Mouse (Mus musculus) macrophage (primary cell): ENCODE data around the gene 4933415A04Rik. TPM values are rescaled to one million over a fixed set of nuclear protein-coding genes. Genes with fewer than 3 reads are reported as not detected.

Source experiments
- H3K27ac ChIP-seq: fragments of 350-480 bp; formaldehyde crosslinking; 2 replicates; pipeline ENCODE4 v1.9.0; 2021
- H3K36me3 ChIP-seq: fragments of 350-480 bp; formaldehyde crosslinking; 2 replicates; pipeline ENCODE4 v1.9.0; 2021; ENCODE audit errors: inconsistent target
- H3K4me3 ChIP-seq: fragments of 350-480 bp; formaldehyde crosslinking; 2 replicates; pipeline ENCODE4 v1.9.0; 2021; ENCODE audit errors: inconsistent target
- H3K79me2 ChIP-seq: fragments of 350-480 bp; formaldehyde crosslinking; 2 replicates; pipeline ENCODE4 v1.9.0; 2021; ENCODE audit errors: inconsistent target
- WGBS: methylation state at CpG from one replicate; pipeline ENCODE4 v1.1.7; 2026; ENCODE audit warnings: inconsistent platforms; ENCODE audit not compliant: missing documents; 5-methylcytosine and 5-hydroxymethylcytosine counted together
- polyA plus RNA-seq: library from polyadenylated mRNA; stranded (reverse); fragments of 250-400 nt; gene quantifications from 3 replicates; pipeline ENCODE4 v1.2.4, GENCODE M21; 2018; ENCODE audit warnings: inconsistent platforms
- total RNA-seq, 78 experiments: library from RNA; depleted of rRNA; stranded (reverse); fragments of 250-400 nt; gene quantifications; 1 replicate in 9 of 78; 2 replicates in 24 of 78; 3 replicates in 43 of 78; 4 replicates in 2 of 78; pipeline ENCODE4 v1.2.4; 2018; ENCODE audit warnings: inconsistent platforms in 56 of 78

Gene 4933415A04Rik
- total RNA-seq (2018; cell fraction: chromatin; rRNA removed) = not detected
- not detected for total RNA-seq (2018; cell fraction: cytosol; rRNA removed)
- not detected for total RNA-seq (2018; cell fraction: nucleus; rRNA removed)
- polyA plus RNA-seq = not detected in 3 replicates

DNA sequence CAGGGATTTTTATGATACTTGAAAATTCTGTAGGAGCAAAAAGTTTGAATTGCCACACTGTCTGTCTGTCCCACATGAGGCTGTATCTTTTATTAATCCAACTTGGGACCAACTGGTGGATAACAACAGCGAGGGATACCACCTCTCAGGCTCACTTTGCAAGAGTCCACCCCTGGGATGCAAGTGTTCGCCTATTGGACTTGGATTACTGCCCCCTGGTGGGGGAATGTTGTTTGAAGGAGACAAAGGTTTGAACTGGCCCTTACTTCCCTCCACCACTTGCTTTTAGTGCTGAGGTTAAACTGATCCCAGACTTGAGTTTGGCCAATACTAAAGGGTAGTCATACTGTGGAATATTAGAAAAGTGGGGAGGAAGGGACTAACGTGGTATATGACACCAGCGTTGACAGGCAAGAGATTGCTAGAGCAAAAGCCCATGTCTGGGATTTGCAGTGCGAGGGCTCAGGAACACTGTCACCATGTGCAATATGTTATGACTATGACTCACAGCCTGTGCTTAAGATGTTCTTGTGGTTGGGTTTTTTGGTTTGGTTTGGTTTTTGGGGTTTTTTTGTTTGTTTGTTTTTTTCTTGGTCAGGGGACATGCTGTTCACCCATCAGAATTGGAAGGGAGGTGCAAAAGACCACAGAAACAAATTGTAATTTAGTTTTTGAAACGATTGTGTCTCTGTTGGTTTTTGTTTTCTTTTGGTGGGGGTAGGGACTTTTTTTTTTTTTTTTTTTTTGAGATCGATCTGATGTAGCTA lies at the start of gene 4933415A04Rik:
Gene 4933415A04Rik, plus strand, starts transcription at position 717 of the 767 bp plus-strand sequence.
- 61% methylated on average over 6 of the region's 7 CpGs for WGBS
- H3K4me3 ChIP-seq = no peak within 1 kb of the TSS
- H3K79me2 ChIP-seq = no peaks in the 10 kb centered on the region
- H3K27ac ChIP-seq = no peak within 1 kb of the TSS
- H3K36me3 ChIP-seq = no peaks in the 10 kb centered on the region

- Histone ChIP-seq H3K36me3 (no peaks in the 10 kb centered on the region), H3K27ac (no peak overlapping the region), H3K4me3 (no peak overlapping the region), H3K79me2 (no peaks in the 10 kb centered on the region)
- WGBS = 90% methylated on average over 6 of the region's 6 CpGs
These were observed 49.8 kb upstream of the 4933415A04Rik start for GRCm38 (mm10) chr11:43537074-43537473.

GRCm38 (mm10) chr11:43539863-43540262 lies 47.0 kb upstream of the 4933415A04Rik start:
- H3K79me2 ChIP-seq = no peaks in the 10 kb centered on the region
- no peak overlapping the region for H3K4me3 ChIP-seq
- WGBS = 92% methylated on average over 6 of the region's 6 CpGs
- no peak overlapping the region for H3K27ac ChIP-seq
- H3K36me3 ChIP-seq = no peaks in the 10 kb centered on the region

- no peak overlapping the region for H3K27ac ChIP-seq
- no peaks in the 10 kb centered on the region for H3K36me3 ChIP-seq
- no peaks in the 10 kb centered on the region for H3K79me2 ChIP-seq
- WGBS = 26% methylated on average over 15 of the region's 15 CpGs
- H3K4me3 ChIP-seq = no peak overlapping the region
These were observed 43.0 kb upstream of the 4933415A04Rik start for GRCm38 (mm10) chr11:43543711-43544466.

DNA sequence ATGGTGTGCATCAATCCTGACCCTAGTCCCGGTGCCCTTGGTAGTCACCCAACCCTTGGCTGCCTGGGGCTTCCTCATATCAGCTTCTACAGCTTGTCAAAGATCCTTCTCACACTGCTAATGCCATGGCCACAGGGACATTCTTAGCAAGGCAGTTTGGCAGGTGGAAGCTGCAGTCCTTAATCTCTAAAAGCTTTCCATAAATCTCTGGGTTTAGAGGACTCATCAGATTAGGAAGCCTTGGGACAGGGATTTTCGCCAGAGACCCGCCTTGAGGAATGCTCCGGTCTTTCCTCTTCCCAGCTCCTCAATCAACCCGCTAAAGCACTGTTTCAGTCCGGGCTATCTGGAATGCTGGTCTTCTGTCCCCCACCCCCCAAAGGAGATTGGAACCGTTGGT lies 42.0 kb upstream of the 4933415A04Rik start:
- Histone ChIP-seq H3K36me3 (no peaks in the 10 kb centered on the region), H3K4me3 (no peak overlapping the region), H3K79me2 (no peaks in the 10 kb centered on the region), H3K27ac (no peak overlapping the region)
- WGBS = 85% methylated on average over 7 of the region's 7 CpGs

DNA sequence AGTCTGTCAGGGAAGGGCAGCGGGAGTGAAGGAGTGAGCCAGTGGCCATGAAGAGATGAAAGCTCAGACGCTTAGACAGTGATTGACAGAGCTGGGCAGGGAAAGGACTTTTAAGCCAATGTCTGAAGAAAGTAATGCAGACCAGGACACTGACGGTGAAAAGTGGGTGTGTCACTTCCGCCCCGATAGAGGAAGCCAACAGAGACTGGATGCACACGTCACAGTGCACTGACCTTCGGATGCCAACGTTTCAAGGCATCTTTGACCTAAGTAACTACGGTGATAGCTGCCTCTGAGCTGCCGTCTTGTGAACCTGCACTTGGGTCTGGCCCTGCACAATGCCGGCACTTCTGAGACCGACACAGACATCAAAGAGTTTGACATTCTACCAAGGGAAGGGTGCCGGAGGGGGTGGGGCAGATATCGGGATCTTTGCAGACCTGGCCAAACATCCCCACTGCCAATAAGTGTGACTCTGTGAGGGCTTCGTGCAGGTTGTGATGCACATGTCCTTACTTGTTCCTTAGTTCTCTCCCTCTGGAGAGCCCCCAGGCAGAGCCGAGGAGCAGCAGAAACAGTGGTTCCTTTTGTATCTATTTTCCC lies 40.9 kb upstream of the 4933415A04Rik start:
- H3K79me2 ChIP-seq = no peaks in the 10 kb centered on the region
- H3K4me3 ChIP-seq = no peak overlapping the region
- H3K36me3 ChIP-seq = no peaks in the 10 kb centered on the region
- WGBS = 92% methylated on average over 16 of the region's 16 CpGs
- no peak overlapping the region for H3K27ac ChIP-seq

DNA sequence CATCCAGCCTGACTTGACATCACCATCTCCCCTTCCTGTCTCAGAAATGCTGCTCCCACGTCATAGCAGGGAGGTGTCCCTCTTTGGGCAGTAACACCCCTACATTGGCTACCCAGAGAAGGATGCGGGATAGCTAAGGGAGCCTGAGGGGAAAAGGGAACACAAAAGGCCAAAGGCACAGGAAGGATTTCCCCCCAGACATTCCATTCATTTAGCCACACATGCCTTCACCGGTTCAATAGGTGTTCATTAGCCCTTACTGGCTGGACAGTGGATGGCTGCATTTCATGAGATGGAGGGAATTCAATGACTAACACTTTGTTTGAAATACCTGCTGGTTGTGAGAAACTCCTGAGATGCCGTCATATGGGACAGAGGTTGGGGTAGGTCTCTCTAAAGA lies 40.2 kb upstream of the 4933415A04Rik start:
- no peaks in the 10 kb centered on the region for H3K36me3 ChIP-seq
- H3K27ac ChIP-seq = no peak overlapping the region
- no peaks in the 10 kb centered on the region for H3K79me2 ChIP-seq
- WGBS = 92% methylated on average over 4 of the region's 4 CpGs
- no peak overlapping the region for H3K4me3 ChIP-seq

DNA sequence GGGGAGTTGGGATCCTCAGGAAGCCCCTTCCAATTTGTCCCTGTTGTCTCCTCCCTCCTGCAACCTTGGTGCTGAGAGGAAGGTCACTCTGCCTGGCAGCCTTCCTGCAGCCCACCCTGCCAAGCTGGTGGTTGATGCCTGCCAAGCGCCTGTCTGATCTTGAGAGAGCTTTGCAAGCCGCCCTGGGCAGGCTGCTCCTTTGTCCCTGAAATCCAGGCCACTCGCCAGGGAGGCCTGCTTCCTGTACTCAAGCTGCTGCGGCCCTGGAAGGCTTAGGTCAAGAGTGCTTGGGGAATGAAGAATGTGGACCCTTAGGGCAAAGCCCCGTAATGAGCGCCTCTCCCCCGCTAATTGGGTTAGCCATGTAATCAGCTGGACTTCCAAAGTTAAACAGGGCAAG lies 38.7 kb upstream of the 4933415A04Rik start:
- H3K79me2 ChIP-seq = no peaks in the 10 kb centered on the region
- H3K27ac ChIP-seq = no peak overlapping the region
- WGBS = 95% methylated on average over 7 of the region's 7 CpGs
- no peaks in the 10 kb centered on the region for H3K36me3 ChIP-seq
- no peak overlapping the region for H3K4me3 ChIP-seq

DNA sequence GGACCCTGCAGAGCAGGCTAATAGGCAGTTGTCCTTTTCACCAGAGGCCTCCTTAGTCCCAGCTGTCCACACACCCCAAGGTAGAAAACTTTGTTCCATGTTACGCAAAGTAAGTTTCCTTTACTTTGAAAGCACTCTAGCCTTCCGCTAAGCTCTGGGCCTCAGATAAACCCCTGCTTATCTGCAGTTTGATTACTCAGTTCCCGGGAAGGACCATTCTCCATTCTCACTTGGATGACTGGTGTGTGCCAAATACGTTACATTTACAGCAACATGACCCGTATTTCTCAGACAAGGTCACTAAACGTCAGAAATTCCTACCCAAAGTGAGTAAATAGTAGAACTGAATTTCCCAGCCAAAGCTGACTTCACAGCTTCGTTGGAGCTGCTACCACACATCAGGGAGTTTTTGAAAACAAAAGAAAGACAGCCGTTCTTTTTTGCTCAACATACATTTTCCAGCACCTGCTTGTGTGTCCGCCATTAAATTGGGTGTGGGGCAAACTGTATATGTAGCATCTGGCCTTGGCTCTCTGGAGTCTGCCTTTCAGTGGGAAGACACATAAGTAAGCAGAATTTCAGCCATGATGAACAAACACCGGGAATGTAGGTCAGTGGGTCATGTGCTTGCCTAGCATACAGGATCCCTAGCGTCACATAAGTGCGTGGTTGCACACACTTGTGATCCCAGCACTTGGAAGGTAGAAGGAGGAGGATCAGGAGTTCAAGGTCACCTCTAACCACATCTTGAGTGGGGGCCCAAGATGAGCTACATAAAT lies 38.0 kb upstream of the 4933415A04Rik start:
- WGBS = 92% methylated on average over 12 of the region's 12 CpGs
- H3K79me2 ChIP-seq = no peaks in the 10 kb centered on the region
- H3K27ac ChIP-seq = no peak overlapping the region
- no peak overlapping the region for H3K4me3 ChIP-seq
- no peaks in the 10 kb centered on the region for H3K36me3 ChIP-seq

- H3K27ac ChIP-seq = no peak overlapping the region
- no peak overlapping the region for H3K4me3 ChIP-seq
- 95% methylated on average over 11 of the region's 11 CpGs for WGBS
- no peaks in the 10 kb centered on the region for H3K79me2 ChIP-seq
- H3K36me3 ChIP-seq = no peaks in the 10 kb centered on the region
These were observed 37.1 kb upstream of the 4933415A04Rik start for GRCm38 (mm10) chr11:43549701-43550100.

GRCm38 (mm10) chr11:43551756-43552155 lies 35.1 kb upstream of the 4933415A04Rik start:
- H3K36me3 ChIP-seq = no peaks in the 10 kb centered on the region
- H3K27ac ChIP-seq = no peak overlapping the region
- no peaks in the 10 kb centered on the region for H3K79me2 ChIP-seq
- H3K4me3 ChIP-seq = no peak overlapping the region
- 39% methylated on average over 3 of the region's 3 CpGs for WGBS

GRCm38 (mm10) chr11:43552675-43553074 lies 34.2 kb upstream of the 4933415A04Rik start:
- no peak overlapping the region for H3K27ac ChIP-seq
- 97% methylated on average over 6 of the region's 6 CpGs for WGBS
- H3K4me3 ChIP-seq = no peak overlapping the region
- no peaks in the 10 kb centered on the region for H3K36me3 ChIP-seq
- no peaks in the 10 kb centered on the region for H3K79me2 ChIP-seq

DNA sequence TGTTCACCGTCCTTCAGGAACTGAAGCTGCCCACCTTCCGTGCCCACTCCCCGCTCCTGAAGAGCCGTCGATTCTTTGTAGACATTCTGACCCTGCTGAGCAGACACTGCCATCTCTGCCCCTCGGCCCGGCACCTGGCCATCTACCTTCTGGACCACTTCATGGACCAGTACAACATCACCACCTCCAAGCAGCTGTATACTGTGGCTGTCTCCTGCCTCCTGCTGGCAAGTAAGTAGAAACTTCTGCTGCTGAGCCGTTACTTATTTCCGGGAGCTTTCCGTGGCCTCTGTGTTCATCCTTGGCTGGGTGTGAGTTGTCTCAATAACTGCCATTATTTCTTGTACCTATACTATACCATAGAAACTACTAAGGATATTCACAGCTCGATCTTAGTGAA lies 30.3 kb upstream of the 4933415A04Rik start:
- WGBS = 94% methylated on average over 11 of the region's 11 CpGs
- H3K79me2 ChIP-seq = no peaks in the 10 kb centered on the region
- H3K27ac ChIP-seq = no peak overlapping the region
- no peak overlapping the region for H3K4me3 ChIP-seq
- H3K36me3 ChIP-seq = no peaks in the 10 kb centered on the region
